Mouse (Mus musculus) left cerebral cortex, adult 9 months (tissue): ENCODE data around the gene Lsamp.
A peak's percentile ranks its signal among the peaks of the same experiment; 100 is the strongest.
"Not testable (repeated sequence)": the region's sequence is repeated elsewhere in the genome, so short reads cannot be mapped to it uniquely, and the experiment has no call there.

Experiments used
- DNase-seq, 2 experiments: peaks; one replicate each; pipeline ENCODE4 v3.0.0; 2022; ENCODE audit warnings: low spot score in 2 of 2

The Lsamp gene

GRCm38 (mm10) chr16:40491606-40492005 lies 507.4 kb downstream of the Lsamp start:
- DNase-seq: no peak

DNA sequence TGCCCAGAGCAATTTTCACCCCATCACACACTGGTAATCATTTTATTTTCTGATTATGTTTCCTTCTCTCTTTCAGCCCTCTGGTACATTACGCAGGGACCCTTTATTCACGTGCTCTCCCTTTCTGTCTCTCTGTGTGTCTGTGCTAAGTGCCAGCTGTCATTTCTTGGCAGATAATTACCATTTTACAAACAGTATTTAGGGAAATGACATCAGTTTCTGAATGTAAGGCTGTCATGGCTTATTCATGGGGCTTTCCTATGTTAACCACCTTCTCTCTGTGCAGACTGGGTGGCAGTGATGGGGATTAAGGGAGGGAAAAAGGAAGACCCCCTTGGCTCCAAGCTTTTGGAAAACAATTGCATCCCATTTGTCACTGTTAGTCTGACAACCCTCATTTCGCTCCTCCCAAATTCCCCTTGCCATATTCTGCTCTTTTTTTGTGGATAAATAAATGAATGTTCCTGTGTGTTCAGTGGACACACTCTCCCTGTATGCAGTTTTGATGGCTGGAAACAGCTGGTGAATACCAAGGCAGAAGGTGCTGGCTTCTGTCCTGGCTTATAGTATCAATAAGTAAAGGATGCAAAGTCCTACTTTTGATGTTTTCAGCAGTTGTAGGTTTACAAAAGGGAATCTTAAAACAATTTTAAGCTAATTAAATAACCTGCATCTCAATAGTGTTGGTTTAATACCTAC lies 520.2 kb downstream of the Lsamp start:
- no peak for DNase-seq

- DNase-seq: peak; percentile 14 to 34
Measured at GRCm38 (mm10) chr16:40509146-40510030, 525.2 kb downstream of the Lsamp start.

GRCm38 (mm10) chr16:40536754-40537153 lies 552.6 kb downstream of the Lsamp start:
- no peak for DNase-seq

- DNase-seq: no peak
Measured at GRCm38 (mm10) chr16:40549663-40550062, 565.5 kb downstream of the Lsamp start.

GRCm38 (mm10) chr16:40555608-40556007 lies 571.4 kb downstream of the Lsamp start:
- DNase-seq: no peak

GRCm38 (mm10) chr16:40557680-40558249 lies 573.6 kb downstream of the Lsamp start:
- no peak for DNase-seq

DNA sequence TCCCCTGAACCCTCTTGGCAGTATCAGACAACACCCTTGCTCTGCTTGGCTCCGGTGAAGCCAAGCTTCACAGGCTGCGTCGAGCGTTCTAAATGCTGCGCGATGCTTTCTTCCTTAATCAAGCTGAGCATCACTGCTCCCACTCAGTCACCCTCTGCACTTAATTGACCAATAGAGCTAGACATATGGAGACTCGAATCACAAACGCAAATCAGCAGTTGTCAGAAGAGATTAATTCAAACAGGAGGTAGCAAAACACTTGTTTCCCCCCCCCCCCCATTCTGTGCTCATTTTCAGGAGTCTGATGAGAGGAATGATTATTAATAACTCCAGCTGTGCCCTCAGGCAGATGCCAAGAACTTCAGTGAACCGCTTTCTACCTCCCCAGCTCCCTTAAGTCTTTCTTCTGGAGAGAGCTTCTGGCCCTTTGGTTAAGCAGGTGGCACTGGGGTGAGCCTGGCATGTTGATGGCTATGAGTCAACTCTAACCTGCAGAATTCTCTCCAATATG lies 583.3 kb downstream of the Lsamp start:
- no peak for DNase-seq

GRCm38 (mm10) chr16:40572085-40572745 lies 588.1 kb downstream of the Lsamp start:
- no peak for DNase-seq

DNA sequence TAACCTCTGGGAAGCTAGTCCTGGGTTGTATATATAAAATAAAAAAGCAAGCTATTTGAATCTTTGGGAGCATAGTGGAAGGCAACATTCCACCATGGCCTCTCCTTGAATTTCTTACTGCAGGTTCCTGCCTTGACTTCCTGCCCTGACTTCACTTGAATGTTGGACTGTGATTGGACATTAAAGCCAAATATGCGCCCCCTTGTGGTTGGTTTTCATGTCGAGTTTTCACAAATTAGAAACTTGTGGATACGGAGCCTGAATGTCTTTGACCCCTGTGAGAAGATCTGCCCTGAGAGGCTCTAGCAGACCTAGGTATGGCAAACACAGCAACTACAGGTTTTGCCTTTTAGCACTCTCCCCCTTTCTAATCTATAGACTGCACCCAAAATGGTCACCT lies 597.9 kb downstream of the Lsamp start:
- no peak for DNase-seq

DNA sequence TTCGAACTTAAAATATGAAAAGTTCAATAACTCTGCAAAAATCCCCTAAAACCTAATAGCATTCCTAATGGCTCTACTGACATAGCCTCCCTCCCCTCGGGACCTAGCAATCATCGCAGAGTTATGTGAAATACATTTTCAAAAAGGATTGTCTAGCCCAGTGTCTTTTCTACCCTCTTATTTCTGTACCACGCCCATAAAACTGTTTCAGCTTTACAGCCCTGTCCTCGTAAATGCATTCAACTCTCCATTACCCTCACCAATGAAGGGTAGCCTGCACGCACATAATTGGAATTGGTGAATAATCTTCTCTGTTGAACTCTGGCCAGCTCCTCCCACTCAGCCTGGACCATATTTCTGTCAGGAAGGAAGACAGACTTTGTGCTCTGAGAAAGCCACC lies 609.0 kb downstream of the Lsamp start:
- no peak for DNase-seq

- peak; percentile 11 to 25 for DNase-seq
Measured at GRCm38 (mm10) chr16:40601431-40602387, 617.5 kb downstream of the Lsamp start.

DNA sequence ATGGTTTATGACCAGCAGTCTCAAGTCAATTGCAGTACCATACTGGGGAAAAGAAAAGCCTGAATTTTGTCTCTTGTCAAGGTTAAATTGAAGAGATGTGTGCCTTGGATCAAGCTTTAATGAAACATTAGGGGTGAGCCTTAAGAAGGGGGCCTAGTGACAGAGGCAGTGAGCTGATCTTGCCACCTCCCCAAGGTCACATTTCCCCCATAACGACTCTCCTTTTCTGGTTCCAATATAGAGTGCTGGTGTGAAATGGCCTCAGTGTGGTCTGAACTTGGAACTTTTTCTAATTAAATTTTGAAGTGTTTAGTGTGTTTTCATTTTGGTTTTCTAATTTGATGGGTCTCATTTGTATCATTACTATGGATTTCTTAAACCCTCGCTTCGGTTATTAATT lies 623.3 kb downstream of the Lsamp start:
- no peak for DNase-seq

- DNase-seq: not testable (repeated sequence)
Measured at GRCm38 (mm10) chr16:40616697-40617096, 632.5 kb downstream of the Lsamp start.

GRCm38 (mm10) chr16:40621086-40621485 lies 636.9 kb downstream of the Lsamp start:
- not testable (repeated sequence) for DNase-seq

GRCm38 (mm10) chr16:40627159-40627558 lies 643.0 kb downstream of the Lsamp start:
- DNase-seq: no peak

GRCm38 (mm10) chr16:40639621-40640371 lies 655.6 kb downstream of the Lsamp start:
- DNase-seq: no peak

GRCm38 (mm10) chr16:40652800-40653199 lies 668.6 kb downstream of the Lsamp start:
- DNase-seq: no peak

- DNase-seq: no peak
Measured at GRCm38 (mm10) chr16:40653508-40653907, 669.3 kb downstream of the Lsamp start.

DNA sequence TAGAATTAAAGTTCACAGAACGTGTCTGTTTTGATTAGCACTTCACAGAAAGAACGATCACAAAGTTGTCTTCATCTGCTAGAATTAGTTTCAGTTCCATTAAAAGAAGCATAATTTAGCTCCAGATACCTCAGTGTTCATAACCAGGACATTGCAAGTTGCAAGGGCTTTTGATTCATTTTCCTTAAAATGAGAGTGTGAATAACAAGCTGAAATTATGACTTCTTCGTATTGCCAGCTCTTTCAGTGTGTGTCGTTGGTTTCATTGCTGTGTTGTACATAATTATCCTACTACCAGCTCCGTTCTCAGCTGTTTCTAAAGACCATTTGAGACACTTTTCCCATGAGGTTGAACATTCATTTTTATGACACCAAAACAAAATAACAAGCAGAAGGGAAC lies 672.2 kb downstream of the Lsamp start:
- no peak for DNase-seq
